Mouse (Mus musculus) lung, embryonic 15.5 days (tissue): Measurements from ENCODE around the gene Pecam1. TPM values are rescaled to one million over a fixed set of nuclear protein-coding genes. Genes with fewer than 3 reads are reported as not detected.
A peak's percentile ranks its signal among the peaks of the same experiment; 100 is the strongest.

Experiments used
- ATAC-seq: fragments of 200-750 bp; cut with Nextera tagmentation; 2 replicates; pipeline ENCODE4 v1.8.0; 2017; ENCODE audit warnings: moderate number of reproducible peaks, borderline replicate concordance; ENCODE audit not compliant: low FRiP score, low TSS enrichment; ENCODE audit errors: extremely low read depth
- H3K27ac ChIP-seq: fragments of 300-500 bp; sonication (generic); 2 replicates; pipeline ENCODE4 v1.5.1; 2015; ENCODE audit warnings: moderate library complexity, mild to moderate bottlenecking, inconsistent platforms
- H3K27me3 ChIP-seq: fragments of 300-500 bp; sonication (generic); 2 replicates; pipeline ENCODE4 v1.6.1; 2015; ENCODE audit warnings: inconsistent platforms
- H3K36me3 ChIP-seq: fragments of 300-500 bp; sonication (generic); 2 replicates; pipeline ENCODE4 v1.6.1; 2015; ENCODE audit warnings: inconsistent platforms
- H3K4me1 ChIP-seq: fragments of 300-500 bp; sonication (generic); 2 replicates; pipeline ENCODE4 v1.6.1; 2015; ENCODE audit warnings: inconsistent platforms
- H3K4me2 ChIP-seq: fragments of 300-500 bp; sonication (generic); 2 replicates; pipeline ENCODE4 v1.6.1; 2015; ENCODE audit warnings: inconsistent platforms, mild to moderate bottlenecking, moderate library complexity
- H3K4me3 ChIP-seq: fragments of 300-500 bp; sonication (generic); 2 replicates; pipeline ENCODE4 v1.5.1; 2015; ENCODE audit warnings: mild to moderate bottlenecking, inconsistent platforms
- H3K9ac ChIP-seq: fragments of 300-500 bp; sonication (generic); 2 replicates; pipeline ENCODE4 v1.6.1; 2015; ENCODE audit warnings: inconsistent platforms
- H3K9me3 ChIP-seq: fragments of 300-500 bp; sonication (generic); 2 replicates; pipeline ENCODE4 v1.6.1; 2016; ENCODE audit warnings: inconsistent platforms
- WGBS: fragments of 180-500 bp; shearing (Covaris S2); methylation state at CpG from one replicate; pipeline ENCODE4 v1.1.7; 2015; 5-methylcytosine and 5-hydroxymethylcytosine counted together
- polyA plus RNA-seq: library from polyadenylated mRNA; unstranded; fragments of >200 nt; fragmentation: Nextera tagmentation; extraction: Ambion mirVana; gene quantifications from 2 replicates; pipeline ENCODE4 v1.2.1, GENCODE M21; 2015

Pecam1 gene
- polyA plus RNA-seq: 109 and 117 TPM in 2 replicates

DNA sequence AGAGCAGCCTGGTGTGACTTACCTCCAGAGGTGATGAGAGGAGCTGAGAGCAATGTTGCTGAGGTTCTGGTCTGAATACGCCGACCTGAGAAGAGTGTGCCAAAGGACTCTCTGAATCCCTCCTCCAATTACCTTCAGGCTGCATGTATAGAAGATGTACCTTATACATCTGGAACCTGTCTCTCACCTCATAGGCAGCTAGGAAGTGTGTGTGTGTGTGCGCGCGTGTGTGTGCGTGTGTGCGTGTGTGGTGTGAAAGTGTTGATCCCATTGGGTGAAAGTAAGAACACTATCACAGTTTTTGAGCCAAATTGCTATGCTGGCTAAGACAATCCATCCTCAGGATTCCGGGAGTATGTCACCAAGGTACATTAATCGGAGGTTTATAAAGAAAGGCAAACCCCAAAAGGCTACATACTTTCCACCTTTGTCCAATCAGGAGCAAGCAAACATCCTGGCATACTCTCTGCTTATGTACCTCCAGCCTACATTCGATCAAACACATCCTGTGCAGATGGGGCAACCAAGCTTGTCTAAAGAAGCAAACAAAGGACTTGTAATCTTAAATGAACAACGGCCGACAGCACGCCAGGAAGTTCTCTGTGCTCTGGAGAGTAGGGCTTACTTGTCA, at the start of gene Pecam1:
Gene Pecam1 (minus strand): TSS at position 508 of the 631 bp plus-strand sequence.
- Histone ChIP-seq H3K27ac (no peak within 1 kb of the TSS), H3K9me3 (no peaks in the 10 kb centered on the region), H3K4me1 (no peaks in the 10 kb centered on the region), H3K4me2 (no peak within 1 kb of the TSS), H3K27me3 (no peaks in the 10 kb centered on the region), H3K36me3 (no peaks in the 10 kb centered on the region), H3K9ac (no peak within 1 kb of the TSS), H3K4me3 (no peak within 1 kb of the TSS)
- no peak for ATAC-seq
- 63% methylated on average over 13 of the region's 13 CpGs for WGBS

DNA sequence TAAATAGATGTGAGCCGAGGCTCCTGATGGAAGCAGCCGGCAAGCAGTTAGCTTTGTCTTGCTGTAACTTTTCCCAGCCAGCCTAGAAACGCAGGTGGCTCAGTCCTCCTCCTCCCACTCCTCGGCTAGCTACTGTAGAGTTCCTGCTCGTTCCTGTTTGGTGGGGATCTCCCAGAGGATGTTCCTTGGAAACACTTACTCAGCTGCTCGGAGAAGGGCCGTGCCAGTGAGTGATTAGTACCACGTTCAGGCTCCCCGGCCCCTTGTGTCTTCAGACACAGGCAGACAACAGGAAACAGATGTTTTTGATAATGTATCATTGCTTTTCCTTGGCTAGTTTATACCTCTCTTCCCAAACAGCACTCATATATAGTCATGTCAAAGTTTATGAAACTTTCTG, 45.3 kb upstream of the Pecam1 start:
- peaks cover 68% of the 10 kb centered on the region for H3K36me3 ChIP-seq
- ATAC-seq: no peak
- 42% methylated on average over 9 of the region's 9 CpGs for WGBS
- no peak overlapping the region for H3K9ac ChIP-seq
- no peaks in the 10 kb centered on the region for H3K4me1 ChIP-seq
- H3K4me2 ChIP-seq: no peak overlapping the region
- no peaks in the 10 kb centered on the region for H3K9me3 ChIP-seq
- H3K27ac ChIP-seq: no peak overlapping the region
- no peaks in the 10 kb centered on the region for H3K27me3 ChIP-seq
- no peak overlapping the region for H3K4me3 ChIP-seq

- no peak for ATAC-seq
- Histone ChIP-seq H3K4me1 (peaks cover 6% of the 10 kb centered on the region; the same call in 1 of the 2 replicates), H3K9ac (no peak overlapping the region), H3K4me2 (no peak overlapping the region), H3K4me3 (no peak overlapping the region), H3K36me3 (peaks cover 53% of the 10 kb centered on the region), H3K27ac (no peak overlapping the region), H3K9me3 (no peaks in the 10 kb centered on the region), H3K27me3 (no peaks in the 10 kb centered on the region)
- 72% methylated on average over 4 of the region's 4 CpGs for WGBS
Measured at GRCm38 (mm10) chr11:106793846-106794245, 43.4 kb upstream of the Pecam1 start.

DNA sequence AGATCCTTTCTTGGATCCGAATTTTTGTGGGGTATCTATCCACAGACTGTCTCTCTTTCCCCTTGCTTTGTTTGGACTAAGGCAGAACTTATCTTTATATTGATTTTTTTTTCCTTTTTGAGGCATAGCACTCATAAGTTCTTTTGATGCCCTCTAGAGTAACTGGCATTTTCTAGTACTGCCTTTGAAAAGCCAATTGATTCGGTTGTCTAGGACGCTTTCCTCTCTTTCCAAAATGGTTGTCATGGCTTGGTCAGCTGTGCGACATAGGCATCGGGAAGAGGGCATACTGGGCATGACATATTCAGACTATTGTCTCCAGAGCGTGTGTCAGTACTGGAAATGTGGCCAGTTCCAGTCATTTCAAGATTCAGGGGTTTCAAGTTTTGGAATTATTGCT, 39.2 kb upstream of the Pecam1 start:
- ATAC-seq: no peak
- Histone ChIP-seq H3K9ac (peak overlapping the region; percentile 87), H3K36me3 (peaks cover 36% of the 10 kb centered on the region), H3K4me2 (peak overlapping the region; percentile 69), H3K4me3 (peak overlapping the region; percentile 71), H3K27me3 (no peaks in the 10 kb centered on the region), H3K4me1 (peaks cover 22% of the 10 kb centered on the region), H3K9me3 (no peaks in the 10 kb centered on the region), H3K27ac (peak overlapping the region; percentile 99)
- WGBS: under 1% methylated on average over 6 of the region's 6 CpGs

DNA sequence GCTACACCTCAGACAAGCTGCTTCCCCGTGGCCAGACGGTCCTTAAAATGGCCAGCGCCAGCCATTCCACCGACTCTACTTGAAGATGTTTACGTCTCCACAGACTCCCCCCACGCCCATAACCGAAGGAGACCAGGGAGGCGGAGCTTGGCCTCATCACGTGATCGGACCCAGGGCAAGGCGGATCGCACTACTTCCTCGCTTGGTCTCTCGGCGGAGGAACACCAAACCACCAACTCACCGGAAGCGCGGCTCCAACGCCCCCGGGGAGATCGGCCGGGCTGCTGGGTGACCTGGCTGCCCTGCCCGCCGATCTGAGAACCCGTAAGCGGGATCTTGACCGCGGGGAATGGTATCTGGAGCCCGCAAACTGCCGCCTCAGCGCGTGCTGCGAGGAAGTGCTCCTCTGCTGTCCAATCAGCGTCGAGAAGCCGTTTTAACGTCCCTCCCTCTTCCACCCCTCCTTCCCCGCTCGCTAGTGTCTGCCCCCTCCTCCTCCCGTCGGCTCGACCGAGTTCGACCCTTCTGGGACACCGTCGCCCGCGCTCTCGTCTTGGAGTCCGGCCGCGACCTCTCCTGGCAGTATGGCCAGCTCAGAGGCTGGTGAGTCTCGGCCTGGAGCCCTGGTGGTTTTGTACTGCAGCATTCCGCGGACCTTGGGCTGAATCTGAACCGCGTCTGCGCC, 38.5 kb upstream of the Pecam1 start, which contains the start of the genes Ddx5 and Cep95:
Gene Ddx5 (minus strand): TSS at position 411 of the 685 bp plus-strand sequence.
Gene Cep95 (plus strand): TSS at position 478 of the 685 bp plus-strand sequence.
- peak within 1 kb of the TSS; percentile 92 for H3K9ac ChIP-seq
- peaks cover 36% of the 10 kb centered on the region for H3K36me3 ChIP-seq

GRCm38 (mm10) chr11:106788026-106788774, 37.8 kb upstream of the Pecam1 start:
- Histone ChIP-seq H3K9ac (peak overlapping the region; percentile 92), H3K9me3 (no peaks in the 10 kb centered on the region), H3K36me3 (peaks cover 39% of the 10 kb centered on the region), H3K4me1 (peaks cover 31% of the 10 kb centered on the region), H3K27me3 (no peaks in the 10 kb centered on the region), H3K27ac (peak overlapping the region; percentile 99), H3K4me2 (peak overlapping the region; percentile 69; the same call in 1 of the 2 replicates), H3K4me3 (peak overlapping the region; percentile 71)
- peak; percentile 74 for ATAC-seq
- under 1% methylated on average over 73 of the region's 79 CpGs for WGBS

More for the DNA sequence above, 38.5 kb upstream of the Pecam1 start, which contains the start of the genes Ddx5 and Cep95:
- WGBS: under 1% methylated on average over 57 of the region's 58 CpGs
- Histone ChIP-seq H3K4me2 (peak within 1 kb of the TSS; percentile 69), H3K9me3 (no peaks in the 10 kb centered on the region), H3K27ac (peak within 1 kb of the TSS; percentile 99), H3K4me3 (peak within 1 kb of the TSS; percentile 71), H3K27me3 (no peaks in the 10 kb centered on the region), H3K4me1 (peaks cover 24% of the 10 kb centered on the region)
- ATAC-seq: peak; percentile 92

DNA sequence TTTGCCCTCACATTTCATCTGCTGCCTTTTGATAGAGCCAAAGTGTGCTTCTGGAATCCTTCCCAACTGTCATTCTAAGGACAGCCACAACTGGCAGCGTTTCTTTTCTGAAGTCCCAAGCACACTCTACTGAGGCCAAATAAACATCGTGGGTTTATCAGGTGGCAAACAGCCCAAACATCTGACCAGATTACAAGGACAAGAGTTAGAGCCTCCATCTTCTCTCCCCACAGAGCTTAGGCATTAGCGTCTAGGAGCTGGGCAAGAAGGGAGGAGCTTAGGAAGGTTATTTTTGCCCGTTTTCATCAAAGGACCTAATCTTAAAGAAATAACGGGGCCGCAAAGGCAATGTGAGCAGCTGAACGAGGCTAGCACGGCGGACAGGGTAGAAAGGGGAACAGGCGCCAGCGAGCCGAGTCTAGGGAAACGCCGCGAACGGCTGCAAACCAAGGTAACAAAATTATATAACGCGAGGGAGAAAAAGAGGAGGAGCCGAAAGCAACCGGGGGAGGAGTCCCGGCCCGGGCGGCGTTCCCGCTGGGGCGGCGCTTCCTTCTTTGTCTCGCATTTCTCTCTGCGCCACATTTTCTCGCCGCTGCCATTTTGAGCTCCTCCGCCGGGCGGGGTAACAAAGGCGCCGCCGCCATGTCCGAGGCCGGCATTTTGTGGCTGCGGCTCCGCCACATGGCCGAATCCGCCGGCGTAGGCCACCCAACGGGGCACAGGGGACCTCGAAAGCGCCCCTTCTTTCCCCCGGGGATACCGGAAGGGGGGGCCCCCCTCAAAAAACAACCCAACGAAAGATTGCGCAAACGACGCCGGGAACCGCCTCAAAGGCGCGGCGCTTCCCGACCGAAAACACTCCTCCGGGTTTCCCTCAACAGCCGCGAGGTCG, 37.0 kb upstream of the Pecam1 start:
- peaks cover 42% of the 10 kb centered on the region for H3K36me3 ChIP-seq

GRCm38 (mm10) chr11:106785043-106785442, 34.6 kb upstream of the Pecam1 start:
- Histone ChIP-seq H3K4me1 (peaks cover 31% of the 10 kb centered on the region), H3K9ac (no peak overlapping the region), H3K27me3 (no peaks in the 10 kb centered on the region), H3K36me3 (peaks cover 58% of the 10 kb centered on the region), H3K4me3 (no peak overlapping the region), H3K27ac (no peak overlapping the region), H3K9me3 (no peaks in the 10 kb centered on the region), H3K4me2 (0 out of 2 replicates have a peak overlapping the region, but pooled peaks have one; percentile 64)
- no peak for ATAC-seq
- WGBS: 64% methylated on average over 1 of the region's 1 CpGs

More for the DNA sequence above, 37.0 kb upstream of the Pecam1 start:
- no peaks in the 10 kb centered on the region for H3K27me3 ChIP-seq
- peak overlapping the region; percentile 92 for H3K9ac ChIP-seq
- H3K4me1 ChIP-seq: peaks cover 37% of the 10 kb centered on the region
- WGBS: 0% methylated on average over 65 of the region's 65 CpGs
- H3K4me3 ChIP-seq: peak overlapping the region; percentile 71
- H3K9me3 ChIP-seq: no peaks in the 10 kb centered on the region
- peak; percentile 34; the same call in 1 of the 2 replicates for ATAC-seq
- H3K27ac ChIP-seq: peak overlapping the region; percentile 99
- peak overlapping the region; percentile 64 for H3K4me2 ChIP-seq

DNA sequence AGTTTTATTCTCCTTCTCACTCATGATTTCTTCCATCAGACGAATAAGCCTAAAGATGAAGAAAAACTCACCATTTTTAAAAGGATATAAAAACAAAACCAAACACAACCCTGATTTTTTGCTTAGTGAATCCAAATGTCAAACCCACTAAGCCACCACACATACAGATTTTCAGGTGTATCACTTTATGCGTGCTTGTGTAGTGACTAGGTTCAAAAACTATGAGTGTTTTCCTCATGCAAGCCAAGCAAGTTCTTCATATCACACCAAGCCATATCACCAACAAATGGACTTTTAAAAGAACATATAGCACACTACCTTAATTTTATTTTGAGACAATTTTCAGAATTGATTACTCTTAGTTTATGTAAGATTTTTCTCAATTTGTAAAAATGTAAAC, 34.0 kb upstream of the Pecam1 start:
- H3K9me3 ChIP-seq: no peaks in the 10 kb centered on the region
- 77% methylated on average over 2 of the region's 2 CpGs for WGBS
- H3K27me3 ChIP-seq: no peaks in the 10 kb centered on the region
- no peak overlapping the region for H3K4me2 ChIP-seq
- no peak overlapping the region for H3K27ac ChIP-seq
- no peak overlapping the region for H3K4me3 ChIP-seq
- no peak for ATAC-seq
- peaks cover 31% of the 10 kb centered on the region for H3K4me1 ChIP-seq
- no peak overlapping the region for H3K9ac ChIP-seq
- H3K36me3 ChIP-seq: peaks cover 60% of the 10 kb centered on the region

- H3K4me1 ChIP-seq: peaks cover 33% of the 10 kb centered on the region
- H3K4me3 ChIP-seq: no peak overlapping the region
- WGBS: 79% methylated on average over 9 of the region's 9 CpGs
- no peaks in the 10 kb centered on the region for H3K27me3 ChIP-seq
- H3K27ac ChIP-seq: no peak overlapping the region
- H3K4me2 ChIP-seq: no peak overlapping the region
- H3K36me3 ChIP-seq: peaks cover 60% of the 10 kb centered on the region
- no peaks in the 10 kb centered on the region for H3K9me3 ChIP-seq
- no peak overlapping the region for H3K9ac ChIP-seq
- no peak for ATAC-seq
Measured at GRCm38 (mm10) chr11:106782841-106783764, 32.7 kb upstream of the Pecam1 start.
